Mouse (Mus musculus) liver, adult 2 months (tissue): ENCODE data around the gene Cyb5d2. TPM values are rescaled to one million over a fixed set of nuclear protein-coding genes. Genes with fewer than 3 reads are reported as not detected.

Experiments used
- DNase-seq: peaks from one replicate; pipeline ENCODE4 v3.0.0-alpha.2; 2011; ENCODE audit warnings: low read depth, low spot score; ENCODE audit errors: extremely low read depth
- H3K27ac ChIP-seq: fragments of 200-500 bp; replicated peaks from 2 replicates; pipeline ENCODE4 v1.5.1; 2012; ENCODE audit warnings: low read depth, mild to moderate bottlenecking, control low read depth, inconsistent platforms, low read length; ENCODE audit not compliant: insufficient read depth
- H3K27me3 ChIP-seq: fragments of 200-500 bp; 2 replicates; pipeline ENCODE4 v1.6.1; 2012; ENCODE audit warnings: mild to moderate bottlenecking, moderate library complexity, low read length, inconsistent platforms; ENCODE audit not compliant: control insufficient read depth, insufficient read depth
- H3K36me3 ChIP-seq: fragments of 200-500 bp; 2 replicates; pipeline ENCODE4 v1.6.1; 2012; ENCODE audit warnings: low read length, inconsistent platforms; ENCODE audit not compliant: control insufficient read depth, insufficient read depth
- H3K4me1 ChIP-seq: fragments of 200-500 bp; 2 replicates; pipeline ENCODE4 v1.6.1; 2011; ENCODE audit warnings: low read length; ENCODE audit not compliant: control insufficient read depth, insufficient read depth
- H3K4me3 ChIP-seq: fragments of 200-500 bp; 2 replicates; pipeline ENCODE4 v1.5.1; 2011; ENCODE audit warnings: low read depth, mild to moderate bottlenecking, control low read depth, low read length, moderate library complexity; ENCODE audit not compliant: insufficient read depth
- H3K79me2 ChIP-seq: fragments of 200-500 bp; 2 replicates; pipeline ENCODE4 v1.6.1; 2012; ENCODE audit warnings: inconsistent platforms, mild to moderate bottlenecking, low read length, moderate library complexity; ENCODE audit not compliant: control insufficient read depth, insufficient read depth
- H3K9ac ChIP-seq: fragments of 200-500 bp; 2 replicates; pipeline ENCODE4 v1.6.1; 2012; ENCODE audit warnings: low read depth, mild to moderate bottlenecking, control low read depth, inconsistent platforms, low read length
- CTCF ChIP-seq: fragments of 200-500 bp; IDR thresholded peaks from 2 replicates; pipeline ENCODE4 v1.5.1; 2011; ENCODE audit warnings: low read depth, low read length, control low read depth
- POLR2A ChIP-seq: fragments of 200-500 bp; IDR thresholded peaks from 2 replicates; pipeline ENCODE4 v1.6.1; 2011; ENCODE audit warnings: low read length, control low read depth; ENCODE audit not compliant: insufficient read depth; ENCODE audit errors: extremely low read depth
- WGBS: fragments of 180-500 bp; shearing (Covaris S2); methylation state at CpG from one replicate; pipeline ENCODE4 v1.1.7; 2018; 5-methylcytosine and 5-hydroxymethylcytosine counted together
- polyA plus RNA-seq: library from polyadenylated mRNA; depleted of rRNA; stranded (reverse); fragments of >200 nt; gene quantifications from 2 replicates; pipeline ENCODE4 v1.2.3, GENCODE M21; 2012; rRNA removed
- total RNA-seq: library from RNA; depleted of rRNA; stranded (reverse); fragments of >200 nt; gene quantifications from 2 replicates; pipeline ENCODE4 v1.2.3, GENCODE M21; 2014; rRNA removed

Gene Cyb5d2
- total RNA-seq (9.7 and 11.1 TPM in 2 replicates), polyA plus RNA-seq (9.8 and 12.4 TPM in 2 replicates)

- DNase-seq = peak; percentile 94
- H3K27ac ChIP-seq = peak within 1 kb of the TSS; percentile 81
- H3K27me3 ChIP-seq = no peaks in the 10 kb centered on the region
- TF ChIP-seq CTCF (no peak), POLR2A (peak; percentile 59; the same call in 1 of the 2 replicates)
- peak within 1 kb of the TSS; percentile 95 for H3K9ac ChIP-seq
- H3K79me2 ChIP-seq = peaks cover 24% of the 10 kb centered on the region
- H3K4me3 ChIP-seq = peak within 1 kb of the TSS; percentile 96
- no peaks in the 10 kb centered on the region for H3K36me3 ChIP-seq
- no peaks in the 10 kb centered on the region for H3K4me1 ChIP-seq
- under 1% methylated on average over 69 of the region's 69 CpGs for WGBS
Measured at GRCm38 (mm10) chr11:72795455-72796295, at the start of gene Cyb5d2, which contains the start of gene Zzef1. Gene Cyb5d2, minus strand, starts transcription at chr11:72796142. Gene Zzef1, plus strand, starts transcription at chr11:72796226.

GRCm38 (mm10) chr11:72845526-72845925 lies 49.6 kb upstream of the Cyb5d2 start:
- Histone ChIP-seq H3K36me3 (peaks cover 62% of the 10 kb centered on the region), H3K4me3 (no peak overlapping the region), H3K9ac (no peak overlapping the region), H3K27ac (no peak overlapping the region), H3K79me2 (no peaks in the 10 kb centered on the region), H3K4me1 (no peaks in the 10 kb centered on the region), H3K27me3 (no peaks in the 10 kb centered on the region)
- TF ChIP-seq CTCF = no peak
- no peak for TF ChIP-seq POLR2A
- DNase-seq = no peak
- WGBS = 86% methylated on average over 2 of the region's 2 CpGs

- no peaks in the 10 kb centered on the region for H3K4me1 ChIP-seq
- H3K27ac ChIP-seq = no peak overlapping the region
- no peaks in the 10 kb centered on the region for H3K79me2 ChIP-seq
- no peak overlapping the region for H3K9ac ChIP-seq
- no peaks in the 10 kb centered on the region for H3K27me3 ChIP-seq
- TF ChIP-seq CTCF = no peak
- TF ChIP-seq POLR2A = no peak
- no peak overlapping the region for H3K4me3 ChIP-seq
- peaks cover 62% of the 10 kb centered on the region for H3K36me3 ChIP-seq
- no peak for DNase-seq
Measured at GRCm38 (mm10) chr11:72843576-72843975, 47.6 kb upstream of the Cyb5d2 start.

GRCm38 (mm10) chr11:72842731-72843130 lies 46.8 kb upstream of the Cyb5d2 start:
- WGBS = 87% methylated on average over 3 of the region's 3 CpGs
- H3K9ac ChIP-seq = no peak overlapping the region
- H3K4me1 ChIP-seq = no peaks in the 10 kb centered on the region
- TF ChIP-seq CTCF = no peak
- TF ChIP-seq POLR2A = no peak
- H3K36me3 ChIP-seq = peaks cover 55% of the 10 kb centered on the region
- DNase-seq = no peak
- no peaks in the 10 kb centered on the region for H3K27me3 ChIP-seq
- no peak overlapping the region for H3K4me3 ChIP-seq
- no peak overlapping the region for H3K27ac ChIP-seq
- H3K79me2 ChIP-seq = no peaks in the 10 kb centered on the region

- Histone ChIP-seq H3K4me1 (no peaks in the 10 kb centered on the region; the same call in 1 of the 2 replicates), H3K27ac (no peak overlapping the region), H3K79me2 (no peaks in the 10 kb centered on the region; the same call in 1 of the 2 replicates), H3K27me3 (no peaks in the 10 kb centered on the region), H3K36me3 (peaks cover 64% of the 10 kb centered on the region), H3K4me3 (no peak overlapping the region), H3K9ac (no peak overlapping the region)
- TF ChIP-seq CTCF (no peak), POLR2A (no peak)
- DNase-seq = peak; percentile 19
- WGBS = 53% methylated on average over 3 of the region's 3 CpGs
Measured at GRCm38 (mm10) chr11:72829869-72830268, 33.9 kb upstream of the Cyb5d2 start.

GRCm38 (mm10) chr11:72821041-72821440 lies 25.1 kb upstream of the Cyb5d2 start:
- DNase-seq = no peak
- H3K27me3 ChIP-seq = no peaks in the 10 kb centered on the region
- H3K4me3 ChIP-seq = no peak overlapping the region
- TF ChIP-seq POLR2A = no peak
- no peak for TF ChIP-seq CTCF
- no peak overlapping the region for H3K27ac ChIP-seq
- WGBS = 93% methylated on average over 7 of the region's 7 CpGs
- no peaks in the 10 kb centered on the region; the same call in 1 of the 2 replicates for H3K79me2 ChIP-seq
- no peak overlapping the region for H3K9ac ChIP-seq
- H3K4me1 ChIP-seq = no peaks in the 10 kb centered on the region
- H3K36me3 ChIP-seq = peaks cover 48% of the 10 kb centered on the region
